Mouse (Mus musculus): ENCODE measurements around the gene Gm2663. TPM values are rescaled to one million over a fixed set of nuclear protein-coding genes. Genes with fewer than 3 reads are reported as not detected.
"Not testable (repeated sequence)": the region's sequence is repeated elsewhere in the genome, so short reads cannot be mapped to it uniquely, and the experiment has no call there.

The Gm2663 gene
- total and polyA plus RNA-seq, 2 experiments from 2014 or later, result not detected

DNA sequence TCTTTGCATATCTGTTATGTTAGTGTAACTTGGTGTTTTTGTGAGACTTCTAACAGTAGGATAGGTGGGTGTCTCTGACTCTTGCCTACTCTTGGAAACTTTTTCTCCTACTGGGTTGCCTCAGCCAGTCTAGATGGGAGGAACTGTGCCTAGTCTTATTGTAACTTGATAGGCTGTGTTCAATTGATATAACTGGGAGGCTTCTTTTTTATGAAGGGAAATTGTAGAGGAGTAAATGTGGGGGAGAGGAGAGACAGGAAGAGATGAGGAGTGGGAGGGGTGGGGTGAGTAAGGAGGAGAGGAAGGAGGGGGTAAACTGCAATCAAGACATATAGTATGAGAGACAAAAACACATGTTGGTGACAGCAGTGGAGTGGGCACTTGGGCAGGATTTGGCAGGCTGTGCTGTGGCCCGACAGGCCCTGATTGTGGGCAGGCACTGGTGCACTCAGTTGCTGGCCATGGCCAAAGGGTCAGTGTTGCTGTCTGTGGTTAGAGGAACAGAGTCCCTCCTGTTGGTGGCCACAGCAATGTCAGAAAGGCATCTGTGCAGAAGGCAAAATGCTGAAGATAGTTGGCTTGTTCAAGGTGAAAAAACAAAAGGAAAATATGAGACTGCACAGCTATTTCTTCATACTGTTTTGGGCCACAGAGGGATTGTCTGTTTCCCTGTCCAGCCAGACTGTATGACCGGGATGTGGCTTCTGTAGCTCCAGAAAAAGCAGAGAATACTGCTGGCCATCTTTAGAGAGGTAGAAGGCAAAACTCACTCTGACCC is 26.8 kb upstream of the Gm2663 start:
- H3K27ac ChIP-seq (ENCODE audit: low read depth), result peak overlapping the region; percentile 55
- TF ChIP-seq CTCF (IDR thresholded peaks at IDR 0.05; ENCODE audit: low read depth) (no peak), EP300 (IDR thresholded peaks at IDR 0.05; ENCODE audit: low read depth) (no peak)
- H3K9ac ChIP-seq (replicated peaks; ENCODE audit: low read depth, low read length), result no peak overlapping the region

DNA sequence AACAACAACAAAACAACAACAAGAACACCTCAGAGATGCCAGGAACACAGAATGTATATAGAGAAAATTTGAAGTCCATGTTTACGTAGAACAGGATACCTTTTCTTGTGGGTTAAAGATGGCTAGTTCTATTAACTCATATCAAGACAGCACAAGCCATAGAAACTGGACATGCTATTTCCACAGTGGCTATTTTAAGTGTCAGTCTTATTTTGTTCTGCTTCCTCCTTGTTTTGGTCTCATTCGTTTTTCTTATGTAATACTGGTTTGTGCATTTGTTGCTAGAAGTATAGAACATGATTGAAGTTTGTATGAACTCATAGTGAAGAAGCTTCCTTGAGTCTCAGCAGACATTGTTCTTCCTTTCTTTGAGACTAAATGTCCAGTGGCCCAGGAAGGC is 19.9 kb upstream of the Gm2663 start:
- WGBS, result 67% methylated on average over 2 of the region's 2 CpGs
- no peaks in the 10 kb centered on the region for H3K27me3 ChIP-seq (ENCODE audit: control insufficient read depth, insufficient read depth, low read length)
- no peak for ATAC-seq (ENCODE audit: insufficient read depth, low read depth)
- TF ChIP-seq CTCF (IDR thresholded peaks at IDR 0.05; ENCODE audit: low read depth), result no peak
- no peak for TF ChIP-seq EP300 (IDR thresholded peaks at IDR 0.05; ENCODE audit: low read depth)
- H3K4me3 ChIP-seq (ENCODE audit: low read depth, low read length), result no peak overlapping the region
- no peak overlapping the region for H3K4me2 ChIP-seq (ENCODE audit: low read depth, low read length)
- H3K36me3 ChIP-seq (replicated peaks; ENCODE audit: control insufficient read depth, insufficient read depth, low read length), result no peaks in the 10 kb centered on the region
- H3K27ac ChIP-seq (ENCODE audit: low read depth), result no peak overlapping the region
- H3K9ac ChIP-seq (replicated peaks; ENCODE audit: low read depth, low read length), result no peak overlapping the region
- no peak for DNase-seq (ENCODE audit: low spot score)
- no peaks in the 10 kb centered on the region for H3K9me3 ChIP-seq (replicated peaks; ENCODE audit: control insufficient read depth, low read length)
- no peaks in the 10 kb centered on the region for H3K4me1 ChIP-seq (ENCODE audit: control insufficient read depth, insufficient read depth)

More for the DNA sequence above, 26.8 kb upstream of the Gm2663 start:
- no peak for ATAC-seq (ENCODE audit: insufficient read depth, low read depth)
- Histone ChIP-seq H3K4me2 (ENCODE audit: low read depth, low read length) (no peak overlapping the region), H3K27me3 (ENCODE audit: control insufficient read depth, insufficient read depth, low read length) (no peaks in the 10 kb centered on the region), H3K9me3 (replicated peaks; ENCODE audit: control insufficient read depth, low read length) (no peaks in the 10 kb centered on the region), H3K4me3 (ENCODE audit: low read depth, low read length) (no peak overlapping the region), H3K36me3 (replicated peaks; ENCODE audit: control insufficient read depth, insufficient read depth, low read length) (no peaks in the 10 kb centered on the region), H3K4me1 (ENCODE audit: control insufficient read depth, insufficient read depth) (no peaks in the 10 kb centered on the region)
- 45% methylated on average over 2 of the region's 2 CpGs for WGBS
- no peak for DNase-seq (ENCODE audit: low spot score)

DNA sequence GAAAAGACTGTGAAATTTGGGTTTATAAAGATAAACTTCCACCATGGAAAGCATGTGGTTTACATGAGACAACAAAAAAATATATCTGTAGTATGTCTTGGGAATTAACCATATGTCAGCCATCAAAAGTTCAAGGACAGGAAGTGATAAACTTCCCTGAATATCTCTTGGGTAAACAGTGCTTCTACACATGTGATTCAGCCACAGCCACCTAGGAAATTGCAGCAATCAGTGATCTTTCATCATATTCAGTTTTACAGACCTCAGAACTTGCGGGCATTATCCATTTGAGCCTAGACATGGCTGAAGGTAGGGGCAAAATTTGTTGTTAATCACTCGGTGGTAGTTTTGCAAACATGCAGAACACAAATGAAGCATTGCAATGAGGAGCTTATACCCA is 19.4 kb upstream of the Gm2663 start:
- Histone ChIP-seq H3K4me2 (ENCODE audit: low read depth, low read length) (no peak overlapping the region), H3K9ac (replicated peaks; ENCODE audit: low read depth, low read length) (no peak overlapping the region), H3K4me1 (ENCODE audit: control insufficient read depth, insufficient read depth) (no peaks in the 10 kb centered on the region), H3K27me3 (ENCODE audit: control insufficient read depth, insufficient read depth, low read length) (no peaks in the 10 kb centered on the region), H3K36me3 (replicated peaks; ENCODE audit: control insufficient read depth, insufficient read depth, low read length) (no peaks in the 10 kb centered on the region), H3K4me3 (ENCODE audit: low read depth, low read length) (no peak overlapping the region), H3K9me3 (replicated peaks; ENCODE audit: control insufficient read depth, low read length) (no peaks in the 10 kb centered on the region), H3K27ac (ENCODE audit: low read depth) (no peak overlapping the region)
- no peak for DNase-seq (ENCODE audit: low spot score)
- TF ChIP-seq CTCF (IDR thresholded peaks at IDR 0.05; ENCODE audit: low read depth) (no peak), EP300 (IDR thresholded peaks at IDR 0.05; ENCODE audit: low read depth) (no peak)
- no peak for ATAC-seq (ENCODE audit: insufficient read depth, low read depth)
- WGBS, result 43% methylated on average over 2 of the region's 2 CpGs

DNA sequence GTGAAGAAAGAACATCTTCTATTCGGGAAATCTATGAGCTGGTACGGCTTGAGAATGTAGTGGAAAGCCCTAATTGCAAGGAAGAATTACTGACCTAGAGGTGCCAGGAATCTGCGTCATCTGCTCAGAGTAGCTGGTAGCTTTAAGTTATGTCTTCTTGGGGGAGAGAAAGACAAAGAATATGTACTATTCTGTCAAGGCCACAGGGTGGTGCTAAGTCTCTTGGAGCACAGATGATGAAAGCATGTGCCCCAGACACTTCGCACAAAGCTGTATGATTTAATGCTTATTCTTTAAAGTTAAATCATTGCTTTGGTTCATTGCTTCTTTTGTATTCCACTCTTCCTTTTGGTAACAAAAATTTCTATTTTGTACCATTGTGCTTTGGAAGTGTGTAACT is 15.8 kb upstream of the Gm2663 start:
- TF ChIP-seq EP300 (IDR thresholded peaks at IDR 0.05; ENCODE audit: low read depth) (no peak), CTCF (IDR thresholded peaks at IDR 0.05; ENCODE audit: low read depth) (no peak)
- no peak for DNase-seq (ENCODE audit: low spot score)
- WGBS, result 59% methylated on average over 4 of the region's 4 CpGs
- Histone ChIP-seq H3K4me2 (ENCODE audit: low read depth, low read length) (no peak overlapping the region), H3K27me3 (ENCODE audit: control insufficient read depth, insufficient read depth, low read length) (no peaks in the 10 kb centered on the region), H3K4me1 (ENCODE audit: control insufficient read depth, insufficient read depth) (no peaks in the 10 kb centered on the region), H3K9ac (replicated peaks; ENCODE audit: low read depth, low read length) (no peak overlapping the region), H3K4me3 (ENCODE audit: low read depth, low read length) (no peak overlapping the region), H3K36me3 (replicated peaks; ENCODE audit: control insufficient read depth, insufficient read depth, low read length) (no peaks in the 10 kb centered on the region), H3K9me3 (replicated peaks; ENCODE audit: control insufficient read depth, low read length) (no peaks in the 10 kb centered on the region), H3K27ac (ENCODE audit: low read depth) (no peak overlapping the region)
- no peak for ATAC-seq (ENCODE audit: insufficient read depth, low read depth)

DNA sequence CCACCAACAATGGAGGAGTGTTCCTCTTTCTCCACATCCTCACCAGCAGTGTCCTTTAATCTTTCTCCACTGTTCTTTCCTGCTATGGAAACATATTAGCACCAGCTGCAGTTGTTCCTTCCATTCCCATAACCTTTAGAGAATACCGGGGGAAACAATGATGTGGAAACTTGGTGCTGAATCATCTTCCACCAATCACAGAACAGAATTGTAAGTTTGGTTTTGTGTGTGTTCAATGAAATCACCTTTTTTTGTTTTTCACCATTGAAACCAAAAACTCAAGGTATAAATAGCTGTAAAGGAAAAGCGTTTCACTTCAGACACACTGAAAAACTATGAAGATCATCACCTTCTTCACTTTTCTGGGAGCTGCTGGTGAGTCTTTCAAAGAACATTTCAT is 34.8 kb downstream of the Gm2663 start, which contains the start of gene 1810009J06Rik:
Gene 1810009J06Rik, plus strand, starts transcription at position 301 of the 400 bp plus-strand sequence.
- H3K9ac ChIP-seq (replicated peaks; ENCODE audit: low read depth, low read length); DNase-seq (ENCODE audit: low spot score); H3K4me1 ChIP-seq (ENCODE audit: control insufficient read depth, insufficient read depth); H3K27me3 ChIP-seq (ENCODE audit: control insufficient read depth, insufficient read depth, low read length); ATAC-seq (ENCODE audit: insufficient read depth, low read depth); H3K9me3 ChIP-seq (replicated peaks; ENCODE audit: control insufficient read depth, low read length); H3K4me3 ChIP-seq (ENCODE audit: low read depth, low read length); H3K27ac ChIP-seq (ENCODE audit: low read depth); H3K36me3 ChIP-seq (replicated peaks; ENCODE audit: control insufficient read depth, insufficient read depth, low read length); H3K4me2 ChIP-seq (ENCODE audit: low read depth, low read length): not testable (repeated sequence)
- WGBS, result 71% methylated on average over 2 of the region's 2 CpGs

DNA sequence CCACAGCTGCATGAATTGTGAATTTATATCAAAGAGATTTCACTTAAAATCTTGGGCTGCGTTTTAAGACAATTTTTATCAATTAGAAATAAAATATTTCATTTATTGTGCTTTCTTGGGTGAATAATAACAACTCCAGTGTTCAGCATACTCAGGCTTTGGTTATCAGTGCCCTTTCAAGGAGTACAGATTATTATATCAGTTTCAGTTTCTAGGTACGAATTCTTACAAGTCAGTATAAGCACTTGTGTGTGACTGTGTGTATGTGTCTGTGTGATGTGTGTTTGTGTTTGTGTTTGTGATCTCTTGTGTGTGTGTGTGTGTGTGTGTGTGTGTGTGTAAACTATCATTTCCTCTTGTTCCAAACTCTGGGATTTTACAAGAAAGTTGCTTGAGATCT is 45.6 kb downstream of the Gm2663 start:
- Histone ChIP-seq H3K4me1 (ENCODE audit: control insufficient read depth, insufficient read depth) (no peaks in the 10 kb centered on the region), H3K9ac (replicated peaks; ENCODE audit: low read depth, low read length) (no peak overlapping the region), H3K9me3 (replicated peaks; ENCODE audit: control insufficient read depth, low read length) (no peaks in the 10 kb centered on the region), H3K27ac (ENCODE audit: low read depth) (no peak overlapping the region), H3K4me2 (ENCODE audit: low read depth, low read length) (no peak overlapping the region), H3K4me3 (ENCODE audit: low read depth, low read length) (no peak overlapping the region), H3K36me3 (replicated peaks; ENCODE audit: control insufficient read depth, insufficient read depth, low read length) (no peaks in the 10 kb centered on the region), H3K27me3 (ENCODE audit: control insufficient read depth, insufficient read depth, low read length) (no peaks in the 10 kb centered on the region)
- no peak for DNase-seq (ENCODE audit: low spot score)
- ATAC-seq (ENCODE audit: insufficient read depth, low read depth), result no peak
- 29% methylated on average over 2 of the region's 2 CpGs for WGBS
- TF ChIP-seq CTCF (IDR thresholded peaks at IDR 0.05; ENCODE audit: low read depth) (no peak), EP300 (IDR thresholded peaks at IDR 0.05; ENCODE audit: low read depth) (no peak)
